Mouse (Mus musculus): ENCODE results near the gene Rbm39. TPM values are rescaled to one million over a fixed set of nuclear protein-coding genes. Genes with fewer than 3 reads are reported as not detected.
"Not testable (repeated sequence)": the region's sequence is repeated elsewhere in the genome, so short reads cannot be mapped to it uniquely, and the experiment has no call there.

Gene Rbm39
- polyA plus RNA-seq, 1 experiment from 2014 or later: 715 TPM

DNA sequence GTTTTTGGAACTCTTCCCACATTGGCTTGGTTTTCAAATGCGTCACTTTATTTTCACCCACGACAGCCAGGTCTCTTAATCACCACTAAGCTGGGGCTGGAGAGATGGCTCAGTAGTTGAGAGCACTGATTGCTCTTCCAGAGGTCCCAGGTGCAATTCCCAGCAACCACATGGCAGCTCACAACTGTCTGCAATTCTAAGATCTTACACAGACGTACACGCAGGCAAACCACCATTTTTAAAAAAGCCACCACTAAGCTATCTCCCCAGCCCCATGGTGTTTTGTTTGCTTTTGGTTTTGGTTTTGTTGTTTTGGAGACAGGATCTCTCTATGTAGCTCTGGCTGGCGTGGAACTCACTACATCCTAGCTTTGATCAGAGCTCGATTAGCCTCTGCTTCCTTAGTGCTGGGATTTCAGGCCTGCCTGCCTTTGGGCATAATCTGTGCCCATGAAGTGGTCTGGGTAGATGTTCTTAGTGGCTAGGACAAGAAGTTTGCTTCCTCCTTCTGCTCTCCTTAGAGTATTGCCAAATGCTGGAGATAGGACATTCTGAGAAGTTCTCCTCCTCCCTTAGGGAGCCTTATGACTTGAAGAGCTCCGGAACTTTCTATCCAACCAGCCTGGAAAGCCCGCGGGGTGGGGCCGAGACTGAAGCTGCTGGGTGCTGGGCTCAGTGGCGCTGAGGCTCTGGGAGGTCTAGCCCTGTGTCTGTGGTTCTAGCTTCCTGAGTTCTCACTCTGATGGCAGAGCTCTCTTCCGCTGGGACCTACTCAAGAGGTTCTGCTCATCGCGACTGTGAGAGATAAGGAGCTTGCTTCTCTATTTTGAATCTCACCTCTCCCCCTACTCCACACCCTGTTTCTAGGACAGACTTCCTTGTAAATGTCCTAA is 10.2 kb upstream of the Rbm39 start:
- Histone ChIP-seq H3K27ac (ENCODE audit: low read depth, low read length) (no peak overlapping the region), H3K36me3 (ENCODE audit: control insufficient read depth, insufficient read depth, low read length) (no peaks in the 10 kb centered on the region), H3K4me1 (replicated peaks; ENCODE audit: control insufficient read depth, insufficient read depth, low read length) (no peaks in the 10 kb centered on the region), H3K9ac (ENCODE audit: low read depth, low read length) (no peak overlapping the region), H3K27me3 (ENCODE audit: control insufficient read depth, insufficient read depth, low read length) (no peaks in the 10 kb centered on the region), H3K4me2 (replicated peaks; ENCODE audit: low read depth, low read length) (no peak overlapping the region), H3K4me3 (ENCODE audit: low read depth, low read length) (no peak overlapping the region), H3K9me3 (ENCODE audit: control insufficient read depth, low read length) (no peaks in the 10 kb centered on the region)
- 87% methylated on average over 14 of the region's 14 CpGs for WGBS
- DNase-seq (ENCODE audit: low spot score): no peak
- ATAC-seq (ENCODE audit: low FRiP score): no peak

- H3K4me1 ChIP-seq (replicated peaks; ENCODE audit: control insufficient read depth, insufficient read depth, low read length); H3K4me2 ChIP-seq (replicated peaks; ENCODE audit: low read depth, low read length); H3K9ac ChIP-seq (ENCODE audit: low read depth, low read length); H3K27ac ChIP-seq (ENCODE audit: low read depth, low read length); H3K36me3 ChIP-seq (ENCODE audit: control insufficient read depth, insufficient read depth, low read length); DNase-seq (ENCODE audit: low spot score); H3K4me3 ChIP-seq (ENCODE audit: low read depth, low read length); H3K9me3 ChIP-seq (ENCODE audit: control insufficient read depth, low read length); ATAC-seq (ENCODE audit: low FRiP score); H3K27me3 ChIP-seq (ENCODE audit: control insufficient read depth, insufficient read depth, low read length): not testable (repeated sequence)
- 92% methylated on average over 7 of the region's 7 CpGs for WGBS
These were observed 9.2 kb upstream of the Rbm39 start for GRCm38 (mm10) chr2:156189241-156189640.

- Histone ChIP-seq H3K9me3 (ENCODE audit: control insufficient read depth, low read length) (no peaks in the 10 kb centered on the region), H3K36me3 (ENCODE audit: control insufficient read depth, insufficient read depth, low read length) (peaks cover 2% of the 10 kb centered on the region; the same call in 1 of the 2 replicates), H3K9ac (ENCODE audit: low read depth, low read length) (no peak overlapping the region), H3K27me3 (ENCODE audit: control insufficient read depth, insufficient read depth, low read length) (no peaks in the 10 kb centered on the region), H3K4me1 (replicated peaks; ENCODE audit: control insufficient read depth, insufficient read depth, low read length) (peaks cover 2% of the 10 kb centered on the region), H3K4me3 (ENCODE audit: low read depth, low read length) (no peak overlapping the region), H3K4me2 (replicated peaks; ENCODE audit: low read depth, low read length) (no peak overlapping the region), H3K27ac (ENCODE audit: low read depth, low read length) (no peak overlapping the region)
- no peak for DNase-seq (ENCODE audit: low spot score)
- ATAC-seq (ENCODE audit: low FRiP score): no peak
- WGBS: 73% methylated on average over 2 of the region's 2 CpGs
These were observed 1.6 kb upstream of the Rbm39 start for GRCm38 (mm10) chr2:156181592-156181991.

DNA sequence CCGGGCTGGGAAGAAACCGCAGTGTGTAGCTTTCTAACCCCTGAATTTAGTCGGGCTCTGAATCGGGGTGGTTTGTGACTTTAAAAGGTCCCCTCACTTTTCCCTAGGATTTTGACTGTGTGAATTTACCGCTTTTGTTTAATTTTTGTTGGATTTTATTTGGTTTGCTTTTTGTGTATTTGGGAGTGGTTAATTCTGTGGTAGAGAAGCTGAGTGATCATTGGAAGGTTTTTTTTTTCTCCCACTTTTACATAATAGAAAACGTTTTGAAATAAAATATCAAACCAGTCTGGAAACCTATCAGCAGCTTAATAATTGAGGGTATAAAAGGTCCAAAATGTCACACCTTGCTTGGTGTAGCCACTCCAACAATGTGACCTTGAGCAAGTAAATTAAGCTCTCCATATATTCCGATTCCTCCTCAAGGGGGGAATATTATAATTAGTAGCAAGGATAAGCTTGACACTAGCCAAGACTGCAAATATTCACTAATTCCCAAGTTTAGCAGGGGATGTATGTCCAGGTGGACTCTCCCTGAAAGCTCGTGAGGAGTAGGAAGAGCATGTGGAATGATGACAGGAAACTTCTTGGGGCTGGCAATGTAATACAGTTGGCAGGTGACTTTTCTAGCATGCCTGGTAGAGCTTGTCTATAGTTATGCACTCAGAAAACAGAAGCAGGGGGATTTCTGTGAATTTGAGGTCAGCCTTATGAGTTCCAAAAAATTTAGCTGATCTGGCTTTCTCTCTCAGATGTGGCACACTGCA is 969 bp upstream of the Rbm39 start:
- Histone ChIP-seq H3K4me3 (ENCODE audit: low read depth, low read length) (peak overlapping the region; percentile 99), H3K4me2 (replicated peaks; ENCODE audit: low read depth, low read length) (peak overlapping the region; percentile 59), H3K9ac (ENCODE audit: low read depth, low read length) (peak overlapping the region; percentile 100), H3K27me3 (ENCODE audit: control insufficient read depth, insufficient read depth, low read length) (no peaks in the 10 kb centered on the region), H3K36me3 (ENCODE audit: control insufficient read depth, insufficient read depth, low read length) (peaks cover 2% of the 10 kb centered on the region; the same call in 1 of the 2 replicates), H3K4me1 (replicated peaks; ENCODE audit: control insufficient read depth, insufficient read depth, low read length) (peaks cover 2% of the 10 kb centered on the region), H3K9me3 (ENCODE audit: control insufficient read depth, low read length) (no peaks in the 10 kb centered on the region), H3K27ac (ENCODE audit: low read depth, low read length) (peak overlapping the region; percentile 97)
- DNase-seq (ENCODE audit: low spot score): no peak
- ATAC-seq (ENCODE audit: low FRiP score): no peak
- WGBS: 18% methylated on average over 8 of the region's 8 CpGs

DNA sequence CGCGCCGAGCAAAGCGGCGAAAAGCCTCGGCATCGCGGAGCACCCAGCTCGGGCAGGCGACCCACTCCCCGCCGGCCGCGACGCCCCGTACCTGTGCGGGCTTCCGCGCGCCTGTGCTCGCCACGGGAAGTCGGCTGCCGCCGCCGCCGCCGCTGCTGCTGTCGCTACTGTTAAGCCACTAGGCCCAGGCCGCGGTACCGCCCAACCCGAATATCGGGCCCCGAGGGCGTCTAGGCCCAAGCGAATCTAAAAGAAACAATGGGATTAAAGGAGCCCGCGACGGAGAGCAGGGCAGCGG is 293 bp downstream of the Rbm39 start:
- Histone ChIP-seq H3K4me3 (ENCODE audit: low read depth, low read length) (peak overlapping the region; percentile 99), H3K9me3 (ENCODE audit: control insufficient read depth, low read length) (no peaks in the 10 kb centered on the region), H3K9ac (ENCODE audit: low read depth, low read length) (peak overlapping the region; percentile 100), H3K4me1 (replicated peaks; ENCODE audit: control insufficient read depth, insufficient read depth, low read length) (peaks cover 2% of the 10 kb centered on the region), H3K27ac (ENCODE audit: low read depth, low read length) (peak overlapping the region; percentile 97), H3K36me3 (ENCODE audit: control insufficient read depth, insufficient read depth, low read length) (peaks cover 2% of the 10 kb centered on the region; the same call in 1 of the 2 replicates), H3K4me2 (replicated peaks; ENCODE audit: low read depth, low read length) (no peak overlapping the region; the same call in 1 of the 2 replicates), H3K27me3 (ENCODE audit: control insufficient read depth, insufficient read depth, low read length) (no peaks in the 10 kb centered on the region)
- ATAC-seq (ENCODE audit: low FRiP score): no peak; the same call in 1 of the 2 replicates
- no peak for DNase-seq (ENCODE audit: low spot score)
- 0% methylated on average over 41 of the region's 41 CpGs for WGBS

GRCm38 (mm10) chr2:156179046-156179795 is 817 bp downstream of the Rbm39 start:
- Histone ChIP-seq H3K36me3 (ENCODE audit: control insufficient read depth, insufficient read depth, low read length) (peaks cover 2% of the 10 kb centered on the region; the same call in 1 of the 2 replicates), H3K27me3 (ENCODE audit: control insufficient read depth, insufficient read depth, low read length) (no peaks in the 10 kb centered on the region), H3K4me1 (replicated peaks; ENCODE audit: control insufficient read depth, insufficient read depth, low read length) (peaks cover 2% of the 10 kb centered on the region), H3K4me2 (replicated peaks; ENCODE audit: low read depth, low read length) (peak overlapping the region; percentile 84), H3K4me3 (ENCODE audit: low read depth, low read length) (peak overlapping the region; percentile 99), H3K9me3 (ENCODE audit: control insufficient read depth, low read length) (no peaks in the 10 kb centered on the region), H3K27ac (ENCODE audit: low read depth, low read length) (peak overlapping the region; percentile 97), H3K9ac (ENCODE audit: low read depth, low read length) (peak overlapping the region; percentile 100)
- peak; percentile 85 for DNase-seq (ENCODE audit: low spot score)
- WGBS: 2% methylated on average over 45 of the region's 47 CpGs
- ATAC-seq (ENCODE audit: low FRiP score): peak; percentile 48

GRCm38 (mm10) chr2:156177651-156178050 is 2.4 kb downstream of the Rbm39 start:
- H3K4me2 ChIP-seq (replicated peaks; ENCODE audit: low read depth, low read length): no peak overlapping the region

DNA sequence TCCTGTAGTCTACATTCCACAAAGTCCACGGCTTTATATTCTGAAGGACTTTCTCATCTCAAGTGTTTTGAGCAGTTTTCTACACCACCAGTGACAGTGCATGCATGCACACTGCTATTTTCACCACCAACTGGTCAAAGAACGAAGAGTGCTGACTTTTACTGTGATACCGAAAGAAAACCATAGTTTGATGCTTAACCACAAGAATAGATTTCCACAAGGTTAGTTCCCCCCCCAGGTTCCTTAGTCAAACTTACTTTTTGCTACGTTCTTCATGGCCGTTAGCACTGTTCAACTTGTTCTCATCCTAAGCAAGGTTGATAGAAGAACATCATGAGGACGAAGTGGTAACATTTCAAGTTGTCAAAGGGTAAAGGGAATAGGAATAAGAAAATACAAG is 3.0 kb downstream of the Rbm39 start:
- WGBS: 93% methylated on average over 6 of the region's 6 CpGs
- Histone ChIP-seq H3K4me2 (replicated peaks; ENCODE audit: low read depth, low read length) (no peak overlapping the region), H3K4me1 (replicated peaks; ENCODE audit: control insufficient read depth, insufficient read depth, low read length) (peaks cover 2% of the 10 kb centered on the region), H3K27me3 (ENCODE audit: control insufficient read depth, insufficient read depth, low read length) (no peaks in the 10 kb centered on the region), H3K4me3 (ENCODE audit: low read depth, low read length) (no peak overlapping the region; the same call in 1 of the 2 replicates), H3K9me3 (ENCODE audit: control insufficient read depth, low read length) (no peaks in the 10 kb centered on the region), H3K27ac (ENCODE audit: low read depth, low read length) (no peak overlapping the region), H3K36me3 (ENCODE audit: control insufficient read depth, insufficient read depth, low read length) (peaks cover 2% of the 10 kb centered on the region; the same call in 1 of the 2 replicates), H3K9ac (ENCODE audit: low read depth, low read length) (no peak overlapping the region)
- DNase-seq (ENCODE audit: low spot score): no peak
- no peak for ATAC-seq (ENCODE audit: low FRiP score)

More at GRCm38 (mm10) chr2:156177651-156178050, 2.4 kb downstream of the Rbm39 start:
- Histone ChIP-seq H3K27ac (ENCODE audit: low read depth, low read length) (no peak overlapping the region), H3K27me3 (ENCODE audit: control insufficient read depth, insufficient read depth, low read length) (no peaks in the 10 kb centered on the region), H3K4me3 (ENCODE audit: low read depth, low read length) (no peak overlapping the region; the same call in 1 of the 2 replicates), H3K9ac (ENCODE audit: low read depth, low read length) (no peak overlapping the region), H3K9me3 (ENCODE audit: control insufficient read depth, low read length) (no peaks in the 10 kb centered on the region), H3K4me1 (replicated peaks; ENCODE audit: control insufficient read depth, insufficient read depth, low read length) (peaks cover 2% of the 10 kb centered on the region), H3K36me3 (ENCODE audit: control insufficient read depth, insufficient read depth, low read length) (peaks cover 2% of the 10 kb centered on the region; the same call in 1 of the 2 replicates)
- 89% methylated on average over 7 of the region's 7 CpGs for WGBS
- no peak for ATAC-seq (ENCODE audit: low FRiP score)
- DNase-seq (ENCODE audit: low spot score): no peak
